Mouse (Mus musculus) mouse trophoblast stem cell (cell line): ENCODE data around the gene Adpgk.
"Not testable (repeated sequence)": the region's sequence is repeated elsewhere in the genome, so short reads cannot be mapped to it uniquely, and the experiment has no call there.

Experiments
- in situ Hi-C, 2 experiments: fragments of 300-500 bp; cut with MseI, MboI; formaldehyde crosslinking; loops; 2 replicates in 1 of 2; 3 replicates in 1 of 2; pipeline ENCODE4 v1.15.1; 2025

Adpgk gene

DNA sequence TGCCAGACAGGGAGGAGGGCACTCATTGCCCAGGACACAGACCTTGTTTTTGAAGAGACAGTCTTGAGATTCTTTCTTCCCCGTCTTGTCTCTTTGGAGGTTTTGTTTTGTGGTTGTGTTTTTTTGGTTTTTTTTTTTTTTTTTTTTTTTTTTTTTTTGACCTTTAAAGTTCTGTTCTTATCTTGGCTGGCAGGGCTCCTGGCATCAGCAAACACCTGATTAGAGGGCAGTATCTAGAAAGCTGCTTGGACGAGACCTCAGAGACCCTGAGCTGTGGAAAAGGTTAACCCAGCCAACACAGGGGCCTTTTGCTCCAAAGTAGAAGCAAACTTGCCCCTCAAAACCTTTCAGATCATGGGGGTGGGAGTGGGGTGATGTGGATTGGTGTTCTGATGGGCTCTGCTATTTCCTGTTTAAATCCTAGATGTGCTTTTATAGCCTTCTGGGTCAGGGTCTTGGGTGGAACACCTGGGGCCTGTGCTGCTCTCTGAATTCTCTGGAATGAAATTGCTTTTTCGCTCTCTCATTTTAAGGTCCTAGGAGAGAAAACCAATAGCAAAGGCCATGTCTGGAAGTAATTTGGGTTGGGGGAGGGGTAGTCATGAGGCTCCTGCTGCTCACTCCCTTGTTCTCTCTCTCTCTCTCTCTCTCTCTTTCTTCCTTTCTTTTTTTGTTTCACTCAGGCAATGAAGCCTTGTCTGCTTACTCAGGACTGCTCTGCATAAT, 2.5 kb upstream of the Adpgk start:
- in situ Hi-C loops, result no loop called here

GRCm38 (mm10) chr9:59289529-59290115, 1.7 kb upstream of the Adpgk start:
- in situ Hi-C loops, result no loop called here

DNA sequence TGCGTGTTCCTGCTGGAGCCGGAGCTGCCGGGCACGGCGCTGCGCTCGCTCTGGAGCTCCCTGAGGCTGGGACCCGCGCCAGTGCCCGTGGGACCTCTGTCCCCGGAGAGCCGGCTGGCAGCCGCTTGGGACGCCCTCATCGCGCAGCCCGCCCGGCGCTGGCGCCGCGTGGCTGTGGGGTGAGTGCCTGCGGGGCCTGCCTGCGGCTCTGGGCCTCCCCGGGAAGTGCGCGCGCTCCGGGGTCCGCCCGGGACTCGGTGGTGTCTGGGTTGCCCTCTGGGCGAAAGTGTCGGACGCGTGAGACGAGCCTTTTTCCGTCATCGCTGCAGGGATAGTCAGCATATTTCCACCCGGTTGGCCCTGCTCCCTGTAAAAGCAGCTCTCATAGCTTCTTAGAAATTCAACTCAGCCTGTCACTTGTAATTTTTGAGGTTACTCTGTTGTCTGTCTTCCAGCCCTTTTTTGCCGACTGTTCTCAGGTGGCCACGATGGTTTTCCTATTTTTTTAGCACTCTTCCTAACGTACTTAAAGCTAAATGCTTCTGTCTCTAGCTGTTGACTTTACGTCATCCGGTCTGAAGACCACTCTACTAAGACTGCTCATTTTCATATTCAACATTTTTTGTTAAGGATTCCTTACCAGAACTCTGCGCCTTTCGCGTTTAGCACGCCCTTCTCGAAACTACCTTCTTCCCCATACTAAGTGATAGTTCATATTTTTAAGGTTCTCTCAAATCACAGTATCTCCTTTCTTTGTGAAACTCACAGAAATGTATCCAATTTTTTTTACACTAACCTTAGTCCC, 532 bp downstream of the Adpgk start:
- in situ Hi-C loops, result no loop called here

- in situ Hi-C loops, result no loop called here
Measured at GRCm38 (mm10) chr9:59292493-59292875, 1.1 kb downstream of the Adpgk start.

DNA sequence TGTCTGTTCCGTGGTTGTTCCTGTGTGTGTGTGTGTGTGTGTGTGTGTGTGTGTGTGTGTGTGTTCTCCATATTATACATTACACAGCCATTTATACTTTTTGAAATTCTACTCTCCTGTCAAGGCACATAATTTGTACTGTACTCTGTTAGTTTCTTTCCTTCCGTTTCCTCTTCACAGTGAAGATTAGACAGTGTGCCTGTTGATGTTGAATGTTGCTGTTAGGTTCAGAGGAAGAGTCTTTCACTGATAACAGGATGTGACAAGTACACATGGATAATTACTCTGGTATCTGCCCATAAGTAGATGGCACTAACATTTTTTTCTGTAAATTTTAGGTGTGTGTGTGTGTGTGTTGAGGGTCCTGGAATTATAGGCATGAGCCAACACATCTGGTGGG, 5.1 kb downstream of the Adpgk start:
- in situ Hi-C loops, result no loop called here

GRCm38 (mm10) chr9:59307890-59308289, 16.5 kb downstream of the Adpgk start:
- in situ Hi-C loops, result no loop called here

DNA sequence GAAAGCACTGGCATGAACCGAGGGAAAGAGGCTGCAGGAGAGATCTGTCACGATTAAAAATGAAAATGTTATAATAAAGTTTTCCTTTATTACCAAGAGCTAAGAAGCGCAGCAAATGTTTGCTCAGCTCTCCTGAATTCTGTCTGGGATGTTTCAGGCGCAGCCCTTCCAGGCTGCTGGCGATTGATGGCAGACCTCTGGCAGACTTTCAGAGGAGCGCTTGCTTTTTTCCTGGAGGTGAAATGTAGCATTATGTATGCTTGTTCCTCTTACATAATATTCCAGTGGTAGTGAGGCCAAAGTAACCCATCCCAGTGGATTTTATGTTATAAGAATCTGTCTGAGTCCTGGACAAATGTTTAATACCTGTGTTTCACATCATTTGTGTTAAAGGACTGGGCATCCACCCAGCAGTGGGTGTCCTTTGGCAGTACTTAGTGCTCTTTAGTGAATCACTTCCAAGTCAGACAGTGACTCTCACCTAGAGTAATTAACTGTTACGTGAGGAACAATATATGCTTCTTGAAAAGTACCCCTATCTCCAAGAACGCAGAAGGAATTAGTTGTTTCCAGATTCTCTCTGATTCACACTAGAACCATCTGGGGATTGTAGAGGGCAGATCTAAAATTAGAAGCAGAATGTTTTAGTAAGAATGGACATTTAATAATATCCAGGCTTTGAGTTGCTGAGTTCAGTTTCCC, 19.4 kb downstream of the Adpgk start:
- in situ Hi-C loops, result no loop called here

GRCm38 (mm10) chr9:59311284-59311670, 19.9 kb downstream of the Adpgk start:
- in situ Hi-C loops, result no loop called here

DNA sequence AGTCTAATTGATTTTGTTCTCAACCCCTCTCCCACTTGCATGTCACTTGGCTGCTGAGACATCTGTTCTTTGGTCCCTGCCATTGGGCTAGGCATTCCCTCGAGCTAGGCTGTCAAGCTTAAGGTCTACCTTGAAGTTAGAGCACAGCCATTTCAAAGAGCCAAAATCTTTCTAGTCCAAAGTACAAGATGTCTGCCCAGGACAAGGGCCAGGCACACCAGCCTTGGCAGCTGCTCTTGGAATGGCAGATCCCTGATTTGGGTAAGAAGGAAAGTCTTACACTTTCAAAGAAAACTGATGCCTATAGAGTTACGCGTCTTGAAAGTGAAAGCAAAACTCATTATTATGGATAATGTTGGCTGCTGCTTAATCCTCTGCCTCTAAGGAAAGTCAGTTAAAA, 24.8 kb downstream of the Adpgk start:
- in situ Hi-C loops, result no loop called here

DNA sequence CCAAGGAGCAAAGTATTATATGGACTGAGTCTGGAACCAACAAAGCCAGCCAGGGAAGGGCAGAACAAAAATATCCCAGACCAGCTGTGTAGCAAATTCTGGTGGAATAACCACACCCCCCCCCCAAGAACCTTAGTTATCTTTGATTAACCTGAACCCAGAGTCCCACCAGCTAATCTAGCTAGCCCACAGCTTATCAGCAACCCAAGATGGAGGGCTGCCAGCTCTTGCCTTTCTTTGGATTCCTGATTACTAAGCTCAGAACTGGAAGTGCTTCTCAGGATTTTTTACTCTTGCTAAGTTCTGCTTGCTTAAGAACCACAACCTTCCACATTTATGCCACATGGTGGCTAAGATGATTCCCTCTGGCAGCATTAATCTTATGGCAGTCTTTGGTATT, 33.0 kb downstream of the Adpgk start:
- in situ Hi-C loops, result no loop called here

- in situ Hi-C loops, result no loop called here
Measured at GRCm38 (mm10) chr9:59330055-59330454, 38.7 kb downstream of the Adpgk start.

DNA sequence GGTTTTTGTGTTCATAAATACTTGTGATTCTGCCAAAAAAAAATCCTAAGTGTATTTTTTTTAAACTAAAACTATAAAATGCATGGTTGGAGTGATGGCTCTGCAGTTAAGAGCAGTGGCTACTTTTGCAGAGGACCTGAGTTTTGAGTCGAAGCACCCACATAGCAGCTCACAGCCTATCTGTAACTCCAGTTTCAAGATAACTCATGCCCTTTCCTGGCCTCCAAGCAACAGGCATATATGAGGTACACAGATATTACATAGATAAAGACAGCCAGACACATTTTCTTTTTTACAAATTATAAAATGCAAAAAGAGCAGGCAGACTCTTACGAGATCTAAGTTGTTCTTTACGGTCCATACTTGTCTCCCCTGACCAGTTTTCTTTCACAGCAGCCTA, 45.2 kb downstream of the Adpgk start:
- in situ Hi-C loops, result no loop called here

- in situ Hi-C loops, result no loop called here
Measured at GRCm38 (mm10) chr9:59337889-59338288, 46.5 kb downstream of the Adpgk start.

- in situ Hi-C loops, result no loop called here
Measured at GRCm38 (mm10) chr9:59338411-59338810, 47.1 kb downstream of the Adpgk start.

DNA sequence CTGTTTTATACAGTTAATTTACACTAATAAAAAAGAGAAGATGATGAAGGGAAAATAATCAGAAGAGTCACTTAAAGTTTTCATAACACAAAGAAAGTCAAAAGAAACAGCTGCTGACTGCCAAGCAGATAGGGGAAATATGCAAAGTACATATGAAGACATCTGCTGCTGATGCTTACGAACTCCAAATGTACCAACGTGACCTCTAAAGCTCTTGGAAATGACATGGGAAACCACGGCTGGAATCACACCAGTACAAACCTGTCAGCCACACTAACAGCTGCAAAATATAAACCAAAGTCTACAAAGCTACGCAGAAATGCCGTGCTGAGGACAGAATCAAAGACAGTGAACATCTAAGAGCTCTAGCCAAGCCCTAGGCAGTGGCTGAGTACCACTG, 47.7 kb downstream of the Adpgk start:
- in situ Hi-C loops, result no loop called here

DNA sequence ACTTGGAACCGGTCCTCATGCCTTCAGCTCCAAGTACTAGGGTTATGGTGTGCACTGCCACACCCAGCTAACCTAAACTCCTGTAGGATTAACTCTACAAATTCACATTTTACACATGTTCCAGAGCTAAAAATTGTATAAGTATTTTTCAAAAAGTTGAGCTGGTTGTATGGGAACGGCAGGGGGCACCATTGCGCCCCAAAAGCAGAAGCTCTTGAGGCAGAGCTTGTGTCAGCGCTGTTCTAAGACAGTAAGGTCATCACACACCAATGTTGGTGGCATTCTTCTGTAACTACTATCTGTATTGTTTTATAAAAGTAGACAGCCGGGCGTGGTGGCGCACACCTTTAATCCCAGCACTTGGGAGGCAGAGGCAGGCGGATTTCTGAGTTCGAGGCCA, 48.6 kb downstream of the Adpgk start:
- in situ Hi-C loops, result no loop called here

- in situ Hi-C loops, result no loop called here
Measured at GRCm38 (mm10) chr9:59346176-59346575, 54.8 kb downstream of the Adpgk start.

DNA sequence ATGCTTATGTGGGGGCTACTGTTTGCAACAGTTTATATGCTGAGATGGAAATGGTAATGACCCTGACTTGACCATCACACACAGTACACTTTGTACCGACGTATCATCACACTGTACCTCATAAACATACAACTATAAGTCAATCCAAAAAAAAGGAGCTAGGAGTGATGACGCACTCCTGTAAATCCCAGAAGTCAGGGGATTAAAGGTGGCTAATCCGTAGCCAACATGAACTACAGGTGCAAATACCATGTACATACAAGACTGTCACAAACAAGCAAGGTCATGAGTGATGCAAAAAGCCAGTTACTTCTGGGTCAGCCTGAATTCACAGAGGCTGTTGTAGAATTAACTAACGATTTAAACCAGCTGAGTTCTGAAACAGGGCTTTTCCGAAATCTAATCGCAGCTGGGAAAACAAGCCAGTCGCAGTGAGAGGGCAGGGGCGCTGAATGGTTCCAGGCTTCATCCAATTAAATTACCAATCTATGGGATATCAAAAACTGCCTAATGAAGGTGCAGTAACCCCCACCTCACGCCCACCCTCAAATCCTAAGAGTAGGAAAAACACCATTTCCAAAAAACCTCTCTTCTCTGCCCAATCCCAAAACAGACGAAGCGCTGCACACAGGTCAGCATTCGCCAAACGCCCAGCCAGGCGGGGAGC, 61.4 kb downstream of the Adpgk start:
- in situ Hi-C loops, result no loop called here

DNA sequence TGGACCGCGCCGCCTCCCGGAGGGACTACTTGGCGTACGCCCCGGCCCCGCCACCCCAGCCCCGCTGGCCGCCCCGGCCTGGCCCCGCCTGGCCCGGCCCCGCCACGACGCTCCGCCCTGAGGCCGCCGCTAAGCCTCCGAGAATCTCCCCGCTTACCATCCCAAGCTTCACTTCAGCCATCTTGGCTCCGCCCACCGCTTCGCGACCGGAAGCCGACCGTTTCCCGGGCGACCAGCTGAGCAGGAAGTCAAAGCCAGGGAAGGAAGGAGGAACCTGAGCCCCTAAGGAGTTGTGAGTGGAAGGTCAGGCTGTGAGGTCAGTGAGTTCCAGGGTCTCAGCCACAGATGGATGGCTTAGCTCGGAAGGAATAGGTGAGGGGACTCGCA, 61.9 kb downstream of the Adpgk start, which contains the start of gene Bbs4:
Gene Bbs4 (minus strand): TSS at position 256 of the 387 bp plus-strand sequence.
- in situ Hi-C loops, result no loop called here

DNA sequence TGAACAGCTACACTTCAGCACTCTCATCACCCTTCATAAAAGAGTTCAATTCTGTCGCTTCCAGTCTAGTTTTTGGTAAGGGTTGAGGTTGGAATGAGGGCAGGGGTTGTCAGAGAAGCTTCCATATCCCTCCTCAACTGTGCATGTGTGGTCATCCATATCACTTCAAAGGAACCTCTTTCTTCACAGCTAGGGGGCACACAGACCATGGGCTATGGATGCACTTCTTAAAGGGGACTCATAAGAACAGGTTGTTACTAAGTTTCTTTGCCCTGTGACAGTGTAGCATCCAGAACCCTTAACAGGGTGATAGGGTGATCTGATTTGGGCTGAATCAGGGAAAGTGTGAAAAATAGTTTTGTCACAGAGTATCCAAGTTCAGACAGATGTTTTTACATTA, 66.7 kb downstream of the Adpgk start:
- in situ Hi-C loops, result not testable (repeated sequence)

- in situ Hi-C loops, result not testable (repeated sequence)
Measured at GRCm38 (mm10) chr9:59360487-59360886, 69.1 kb downstream of the Adpgk start.

DNA sequence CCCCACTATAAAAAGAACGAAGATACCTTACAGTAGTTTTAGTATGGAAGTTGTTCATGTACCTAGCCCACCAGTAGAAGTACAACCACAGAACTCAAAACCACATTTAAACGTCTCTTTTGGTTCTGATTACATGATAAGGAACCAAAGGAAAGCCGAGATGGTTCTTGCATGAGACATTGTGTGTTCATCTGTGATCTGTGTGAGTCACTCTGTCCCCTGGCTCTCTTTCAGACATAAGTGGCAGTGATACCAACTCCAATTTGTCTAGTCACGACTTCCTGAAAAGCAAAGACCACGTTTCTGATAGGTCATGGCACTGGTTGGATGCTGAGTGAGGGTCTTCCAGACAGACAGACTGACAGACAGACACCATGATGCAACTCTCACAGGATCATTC, 77.9 kb downstream of the Adpgk start:
- in situ Hi-C loops, result no loop called here
